Mouse (Mus musculus): ENCODE data around the gene Procr. TPM values are rescaled to one million over a fixed set of nuclear protein-coding genes. Genes with fewer than 3 reads are reported as not detected.

Procr gene
- polyA plus RNA-seq, 1 experiment from 2014 or later, result 3.1 TPM

GRCm38 (mm10) chr2:155774261-155774926 is 23.5 kb downstream of the Procr start:
- ATAC-seq (ENCODE audit: low FRiP score), result no peak
- Histone ChIP-seq H3K4me1 (replicated peaks; ENCODE audit: control insufficient read depth, insufficient read depth, low read length) (0 out of 2 replicates have a peak, but pooled peaks cover 2% of the 10 kb centered on the region), H3K9me3 (ENCODE audit: control insufficient read depth, low read length) (no peaks in the 10 kb centered on the region), H3K27me3 (ENCODE audit: control insufficient read depth, insufficient read depth, low read length) (peaks cover 14% of the 10 kb centered on the region), H3K36me3 (ENCODE audit: control insufficient read depth, insufficient read depth, low read length) (no peaks in the 10 kb centered on the region), H3K9ac (ENCODE audit: low read depth, low read length) (no peak overlapping the region), H3K4me3 (ENCODE audit: low read depth, low read length) (peak overlapping the region; percentile 53; the same call in 1 of the 2 replicates), H3K27ac (ENCODE audit: low read depth, low read length) (no peak overlapping the region), H3K4me2 (replicated peaks; ENCODE audit: low read depth, low read length) (peak overlapping the region; percentile 86)
- DNase-seq (ENCODE audit: low spot score), result no peak
- 65% methylated on average over 11 of the region's 11 CpGs for WGBS

GRCm38 (mm10) chr2:155774927-155775684 is 24.2 kb downstream of the Procr start, which contains the start of gene Mmp24:
Mmp24 (plus strand) TSS chr2:155775342.
- Histone ChIP-seq H3K4me1 (replicated peaks; ENCODE audit: control insufficient read depth, insufficient read depth, low read length) (0 out of 2 replicates have a peak, but pooled peaks cover 2% of the 10 kb centered on the region), H3K27me3 (ENCODE audit: control insufficient read depth, insufficient read depth, low read length) (peaks cover 14% of the 10 kb centered on the region), H3K4me2 (replicated peaks; ENCODE audit: low read depth, low read length) (peak within 1 kb of the TSS; percentile 86), H3K36me3 (ENCODE audit: control insufficient read depth, insufficient read depth, low read length) (no peaks in the 10 kb centered on the region), H3K4me3 (ENCODE audit: low read depth, low read length) (peak within 1 kb of the TSS; percentile 53), H3K27ac (ENCODE audit: low read depth, low read length) (peak within 1 kb of the TSS; percentile 67), H3K9ac (ENCODE audit: low read depth, low read length) (peak within 1 kb of the TSS; percentile 74), H3K9me3 (ENCODE audit: control insufficient read depth, low read length) (no peaks in the 10 kb centered on the region)
- ATAC-seq (ENCODE audit: low FRiP score) (no peak), DNase-seq (ENCODE audit: low spot score) (peak; percentile 29)
- WGBS, result 2% methylated on average over 51 of the region's 100 CpGs

- Histone ChIP-seq H3K4me1 (replicated peaks; ENCODE audit: control insufficient read depth, insufficient read depth, low read length) (0 out of 2 replicates have a peak, but pooled peaks cover 2% of the 10 kb centered on the region), H3K4me3 (ENCODE audit: low read depth, low read length) (peak overlapping the region; percentile 53), H3K27me3 (ENCODE audit: control insufficient read depth, insufficient read depth, low read length) (peaks cover 14% of the 10 kb centered on the region), H3K9ac (ENCODE audit: low read depth, low read length) (peak overlapping the region; percentile 74), H3K9me3 (ENCODE audit: control insufficient read depth, low read length) (no peaks in the 10 kb centered on the region), H3K36me3 (ENCODE audit: control insufficient read depth, insufficient read depth, low read length) (no peaks in the 10 kb centered on the region), H3K4me2 (replicated peaks; ENCODE audit: low read depth, low read length) (peak overlapping the region; percentile 86), H3K27ac (ENCODE audit: low read depth, low read length) (peak overlapping the region; percentile 67)
- peak; percentile 79 for DNase-seq (ENCODE audit: low spot score)
- ATAC-seq (ENCODE audit: low FRiP score), result peak; percentile 77
- WGBS, result 2% methylated on average over 44 of the region's 44 CpGs
These were observed 24.9 kb downstream of the Procr start for GRCm38 (mm10) chr2:155775685-155776263.

GRCm38 (mm10) chr2:155776824-155777687 is 26.1 kb downstream of the Procr start:
- no peak for ATAC-seq (ENCODE audit: low FRiP score)

GRCm38 (mm10) chr2:155777688-155777985 is 26.7 kb downstream of the Procr start:
- DNase-seq (ENCODE audit: low spot score), result no peak
- no peak overlapping the region for H3K9ac ChIP-seq (ENCODE audit: low read depth, low read length)
- H3K27ac ChIP-seq (ENCODE audit: low read depth, low read length), result no peak overlapping the region
- no peak overlapping the region for H3K4me3 ChIP-seq (ENCODE audit: low read depth, low read length)
- no peaks in the 10 kb centered on the region for H3K9me3 ChIP-seq (ENCODE audit: control insufficient read depth, low read length)
- WGBS, result 63% methylated on average over 4 of the region's 4 CpGs
- H3K4me1 ChIP-seq (replicated peaks; ENCODE audit: control insufficient read depth, insufficient read depth, low read length), result 0 out of 2 replicates have a peak, but pooled peaks cover 2% of the 10 kb centered on the region
- no peak for ATAC-seq (ENCODE audit: low FRiP score)
- no peak overlapping the region for H3K4me2 ChIP-seq (replicated peaks; ENCODE audit: low read depth, low read length)
- H3K27me3 ChIP-seq (ENCODE audit: control insufficient read depth, insufficient read depth, low read length), result peaks cover 14% of the 10 kb centered on the region
- H3K36me3 ChIP-seq (ENCODE audit: control insufficient read depth, insufficient read depth, low read length), result no peaks in the 10 kb centered on the region

More at GRCm38 (mm10) chr2:155776824-155777687, 26.1 kb downstream of the Procr start:
- Histone ChIP-seq H3K4me1 (replicated peaks; ENCODE audit: control insufficient read depth, insufficient read depth, low read length) (0 out of 2 replicates have a peak, but pooled peaks cover 2% of the 10 kb centered on the region), H3K4me3 (ENCODE audit: low read depth, low read length) (no peak overlapping the region), H3K27ac (ENCODE audit: low read depth, low read length) (no peak overlapping the region), H3K4me2 (replicated peaks; ENCODE audit: low read depth, low read length) (no peak overlapping the region), H3K9ac (ENCODE audit: low read depth, low read length) (no peak overlapping the region), H3K9me3 (ENCODE audit: control insufficient read depth, low read length) (no peaks in the 10 kb centered on the region), H3K27me3 (ENCODE audit: control insufficient read depth, insufficient read depth, low read length) (peaks cover 14% of the 10 kb centered on the region), H3K36me3 (ENCODE audit: control insufficient read depth, insufficient read depth, low read length) (no peaks in the 10 kb centered on the region)
- 77% methylated on average over 10 of the region's 10 CpGs for WGBS
- DNase-seq (ENCODE audit: low spot score), result no peak

- H3K9ac ChIP-seq (ENCODE audit: low read depth, low read length), result no peak overlapping the region
- no peak overlapping the region for H3K4me3 ChIP-seq (ENCODE audit: low read depth, low read length)
- no peaks in the 10 kb centered on the region for H3K9me3 ChIP-seq (ENCODE audit: control insufficient read depth, low read length)
These were observed 27.1 kb downstream of the Procr start for GRCm38 (mm10) chr2:155778004-155778403.

GRCm38 (mm10) chr2:155779066-155779465 is 28.1 kb downstream of the Procr start:
- H3K4me2 ChIP-seq (replicated peaks; ENCODE audit: low read depth, low read length), result no peak overlapping the region
- DNase-seq (ENCODE audit: low spot score), result no peak
- 69% methylated on average over 7 of the region's 7 CpGs for WGBS

More at GRCm38 (mm10) chr2:155778004-155778403, 27.1 kb downstream of the Procr start:
- Histone ChIP-seq H3K27ac (ENCODE audit: low read depth, low read length) (no peak overlapping the region), H3K4me2 (replicated peaks; ENCODE audit: low read depth, low read length) (no peak overlapping the region), H3K27me3 (ENCODE audit: control insufficient read depth, insufficient read depth, low read length) (peaks cover 14% of the 10 kb centered on the region), H3K4me1 (replicated peaks; ENCODE audit: control insufficient read depth, insufficient read depth, low read length) (0 out of 2 replicates have a peak, but pooled peaks cover 2% of the 10 kb centered on the region), H3K36me3 (ENCODE audit: control insufficient read depth, insufficient read depth, low read length) (no peaks in the 10 kb centered on the region)
- DNase-seq (ENCODE audit: low spot score) (no peak), ATAC-seq (ENCODE audit: low FRiP score) (no peak)
- 57% methylated on average over 6 of the region's 6 CpGs for WGBS

GRCm38 (mm10) chr2:155779506-155779905 is 28.6 kb downstream of the Procr start:
- DNase-seq (ENCODE audit: low spot score), result no peak
- Histone ChIP-seq H3K27me3 (ENCODE audit: control insufficient read depth, insufficient read depth, low read length) (0 out of 2 replicates have a peak, but pooled peaks cover 4% of the 10 kb centered on the region), H3K4me2 (replicated peaks; ENCODE audit: low read depth, low read length) (no peak overlapping the region), H3K9ac (ENCODE audit: low read depth, low read length) (no peak overlapping the region), H3K27ac (ENCODE audit: low read depth, low read length) (no peak overlapping the region), H3K4me1 (replicated peaks; ENCODE audit: control insufficient read depth, insufficient read depth, low read length) (0 out of 2 replicates have a peak, but pooled peaks cover 2% of the 10 kb centered on the region), H3K36me3 (ENCODE audit: control insufficient read depth, insufficient read depth, low read length) (no peaks in the 10 kb centered on the region), H3K4me3 (ENCODE audit: low read depth, low read length) (no peak overlapping the region), H3K9me3 (ENCODE audit: control insufficient read depth, low read length) (no peaks in the 10 kb centered on the region)
- 90% methylated on average over 3 of the region's 3 CpGs for WGBS
- ATAC-seq (ENCODE audit: low FRiP score), result no peak

More at GRCm38 (mm10) chr2:155779066-155779465, 28.1 kb downstream of the Procr start:
- H3K36me3 ChIP-seq (ENCODE audit: control insufficient read depth, insufficient read depth, low read length), result no peaks in the 10 kb centered on the region
- H3K4me1 ChIP-seq (replicated peaks; ENCODE audit: control insufficient read depth, insufficient read depth, low read length), result 0 out of 2 replicates have a peak, but pooled peaks cover 2% of the 10 kb centered on the region
- no peak overlapping the region for H3K27ac ChIP-seq (ENCODE audit: low read depth, low read length)
- H3K4me3 ChIP-seq (ENCODE audit: low read depth, low read length), result no peak overlapping the region
- no peak overlapping the region for H3K9ac ChIP-seq (ENCODE audit: low read depth, low read length)
- no peaks in the 10 kb centered on the region for H3K9me3 ChIP-seq (ENCODE audit: control insufficient read depth, low read length)
- H3K27me3 ChIP-seq (ENCODE audit: control insufficient read depth, insufficient read depth, low read length), result peaks cover 7% of the 10 kb centered on the region; the same call in 1 of the 2 replicates
- ATAC-seq (ENCODE audit: low FRiP score), result no peak
